In the genomic region with DNA sequence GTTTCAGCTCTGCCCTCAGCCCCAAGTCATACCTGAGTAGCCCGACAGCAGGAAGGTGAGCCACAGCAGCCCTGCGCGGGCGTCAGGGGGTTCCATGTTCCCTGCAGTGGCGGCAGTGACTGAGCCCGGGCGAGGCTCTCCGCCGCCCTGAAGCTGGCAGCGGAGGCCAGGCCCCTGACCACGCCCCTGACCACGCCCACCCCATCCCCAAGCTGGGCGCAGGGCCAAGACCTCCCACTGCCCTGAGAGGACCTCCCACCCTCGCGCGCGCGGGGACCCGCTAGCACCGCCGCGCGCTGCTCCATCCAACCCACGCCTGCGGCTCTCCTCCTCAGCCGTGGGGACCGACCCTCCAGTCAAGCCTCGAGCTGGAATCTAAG, we compare ENCODE assay signal across 8 mouse cellular contexts. TPM values are rescaled to one million over a fixed set of nuclear protein-coding genes. Genes with fewer than 3 reads are reported as not detected.
DNase-seq lines count a peak whose midpoint lies in the region; ATAC-seq and TF ChIP-seq lines count a peak whose summit lies in the region.
"Had no signal": no experiment of that assay in that cellular context is flagged by ENCODE, and none has a peak within 500 bp of the region (broad histone marks: within the 10 kb centered on the region; RNA-seq: fewer than 3 reads in every experiment).

No protein-coding gene starts in this region.

- peak overlapping the region; percentile 65 for H3K4me3 ChIP-seq in brown adipose tissue, adult 24 weeks (ENCODE audit: insufficient read depth, low read depth, low read length)
- peak overlapping the region; percentile 41 for H3K4me3 ChIP-seq in hindbrain, embryonic 15.5 days
- peak overlapping the region; percentile 60 for H3K4me3 ChIP-seq in limb, embryonic 10.5 days
- peak overlapping the region; percentile 38 for H3K4me3 ChIP-seq in midbrain, embryonic 12.5 days

- H3K9me3 ChIP-seq in hindbrain, embryonic 15.5 days, result no peaks in the 10 kb centered on the region
- H3K9me3 ChIP-seq in limb, embryonic 10.5 days (replicated peaks), result no peaks in the 10 kb centered on the region
- no peaks in the 10 kb centered on the region for H3K9me3 ChIP-seq in midbrain, embryonic 12.5 days

- ATAC-seq in Patski, result peak; percentile 34
- ATAC-seq in hindbrain, embryonic 15.5 days (ENCODE audit: low FRiP score, low read depth), result peak; percentile 71
- ATAC-seq in midbrain, embryonic 12.5 days (ENCODE audit: low FRiP score, low read depth), result peak; percentile 84

- H3K27ac ChIP-seq in brown adipose tissue, adult 24 weeks (replicated peaks; ENCODE audit: low read depth, low read length), result peak overlapping the region; percentile 56
- H3K27ac ChIP-seq in hindbrain, embryonic 15.5 days (replicated peaks), result no peak overlapping the region
- H3K27ac ChIP-seq in limb, embryonic 10.5 days, result peak overlapping the region; percentile 81
- no peak overlapping the region; the same call in 1 of the 2 replicates for H3K27ac ChIP-seq in midbrain, embryonic 12.5 days (replicated peaks)

- in situ Hi-C loops in Patski (cut with MboI; ENCODE audit: low pct_unique_long_range_greater_than_20kb), result no loop called here

- H3K27me3 ChIP-seq in Patski, result no peaks in the 10 kb centered on the region
- H3K27me3 ChIP-seq in hindbrain, embryonic 15.5 days, result peaks cover 29% of the 10 kb centered on the region
- peaks cover 40% of the 10 kb centered on the region for H3K27me3 ChIP-seq in limb, embryonic 10.5 days (ENCODE audit: low read depth, poor library complexity, severe bottlenecking)
- H3K27me3 ChIP-seq in midbrain, embryonic 12.5 days, result peaks cover 47% of the 10 kb centered on the region

- DNase-seq in Patski (ENCODE audit: low read depth, low spot score), result no peak
- DNase-seq in gastrocnemius, adult 8-10 months (ENCODE audit: low spot score in 2 of 2), result peak; percentile 33 to 58
- DNase-seq in limb, embryonic 10.5 days (ENCODE audit: low spot score), result peak; percentile 94
- peak; percentile 39 to 44 for DNase-seq in spleen, postnatal 36 days (ENCODE audit: low spot score in 2 of 2)

- no peaks in the 10 kb centered on the region for H3K36me3 ChIP-seq in hindbrain, embryonic 15.5 days
- no peaks in the 10 kb centered on the region for H3K36me3 ChIP-seq in limb, embryonic 10.5 days
- H3K36me3 ChIP-seq in midbrain, embryonic 12.5 days, result no peaks in the 10 kb centered on the region

- peaks cover 17% of the 10 kb centered on the region for H3K4me1 ChIP-seq in brown adipose tissue, adult 24 weeks (ENCODE audit: control insufficient read depth, insufficient read depth, insufficient read length, low read length)
- peaks cover 21% of the 10 kb centered on the region for H3K4me1 ChIP-seq in hindbrain, embryonic 15.5 days (replicated peaks)
- H3K4me1 ChIP-seq in limb, embryonic 10.5 days, result peaks cover 33% of the 10 kb centered on the region
- peaks cover 18% of the 10 kb centered on the region for H3K4me1 ChIP-seq in midbrain, embryonic 12.5 days

- peak overlapping the region; percentile 50 for H3K9ac ChIP-seq in hindbrain, embryonic 15.5 days
- peak overlapping the region; percentile 39 for H3K9ac ChIP-seq in midbrain, embryonic 12.5 days (replicated peaks)

- H3K4me2 ChIP-seq in hindbrain, embryonic 15.5 days, result peak overlapping the region; percentile 66
- peak overlapping the region; percentile 72 for H3K4me2 ChIP-seq in midbrain, embryonic 12.5 days (replicated peaks)

- CTCF ChIA-PET in Patski (lab: Charles Lee), result interaction anchor here (0.9 to 1.5 kb wide), 2 partner anchors 14 to 78 kb away, joined by 3 to 5 read pairs; no protein-coding TSS in a partner anchor

- POLR2A ChIA-PET in Patski (lab: Charles Lee), result interaction anchor here (1.3 kb wide), 1 partner anchor 19 kb away, joined by 3 read pairs; no protein-coding TSS in a partner anchor

- no peak for TF ChIP-seq CTCF in Patski (IDR thresholded peaks at IDR 0.05)

- under 1% methylated on average over 28 of the region's 28 CpGs for WGBS in hindbrain, embryonic 15.5 days
- under 1% methylated on average over 28 of the region's 28 CpGs for WGBS in limb, embryonic 10.5 days
- WGBS in midbrain, embryonic 12.5 days, result under 1% methylated on average over 28 of the region's 28 CpGs

RNA-seq across cellular contexts. Expression of a gene that starts 0.5 kb away (rescaled TPM):
- 70.3 TPM for polyA plus RNA-seq in Patski (2021)
- 7.6 and 20.8 TPM in 2 replicates for polyA plus RNA-seq in brown adipose tissue, adult 24 weeks (2012; ENCODE audit: insufficient read depth, insufficient read length, missing spikeins)
- total RNA-seq in gastrocnemius, adult 8-10 months (2022), result 10 to 100 TPM; 16.7 to 24.4 (median 18.0) TPM
- polyA plus RNA-seq in hindbrain, embryonic 15.5 days (2015; fragmentation: Nextera tagmentation; extraction: Ambion mirVana), result 20.0 and 20.7 TPM in 2 replicates
- 53.8 and 58.6 TPM in 2 replicates for polyA plus RNA-seq in limb, embryonic 10.5 days (2016; fragmentation: Nextera tagmentation; extraction: Ambion mirVana)
- 10.7 and 14.1 TPM in 2 replicates for polyA plus RNA-seq in midbrain, embryonic 12.5 days (2016; fragmentation: Nextera tagmentation; extraction: Ambion mirVana)

RNA-seq across cellular contexts. Expression of a gene that starts 20.1 kb away (rescaled TPM):
- 168 TPM for polyA plus RNA-seq in Patski (2021)
- 36.0 and 38.3 TPM in 2 replicates for polyA plus RNA-seq in brown adipose tissue, adult 24 weeks (2012; ENCODE audit: insufficient read depth, insufficient read length, missing spikeins)
- total RNA-seq in gastrocnemius, adult 8-10 months (2022), result 1 to 10 TPM; 1.0 to 1.8 (median 1.5) TPM
- polyA plus RNA-seq in hindbrain, embryonic 15.5 days (2015; fragmentation: Nextera tagmentation; extraction: Ambion mirVana), result 58.9 and 60.4 TPM in 2 replicates
- 78.1 and 87.9 TPM in 2 replicates for polyA plus RNA-seq in limb, embryonic 10.5 days (2016; fragmentation: Nextera tagmentation; extraction: Ambion mirVana)
- polyA plus RNA-seq in midbrain, embryonic 12.5 days (2016; fragmentation: Nextera tagmentation; extraction: Ambion mirVana), result 46.7 and 53.3 TPM in 2 replicates

RNA-seq across cellular contexts. Expression of a gene that starts 26.2 kb away (rescaled TPM):
- 0.15 TPM for polyA plus RNA-seq in Patski (2021)
- 1.6 TPM in 1 of 2 replicates, not detected in the other for polyA plus RNA-seq in brown adipose tissue, adult 24 weeks (2012; ENCODE audit: insufficient read depth, insufficient read length, missing spikeins)
- not detected for total RNA-seq in gastrocnemius, adult 8-10 months (2022)
- 0.37 TPM in 1 of 2 replicates, not detected in the other for polyA plus RNA-seq in hindbrain, embryonic 15.5 days (2015; fragmentation: Nextera tagmentation; extraction: Ambion mirVana)
- polyA plus RNA-seq in limb, embryonic 10.5 days (2016; fragmentation: Nextera tagmentation; extraction: Ambion mirVana), result 1.4 and 1.6 TPM in 2 replicates
- polyA plus RNA-seq in midbrain, embryonic 12.5 days (2016; fragmentation: Nextera tagmentation; extraction: Ambion mirVana), result 0.27 and 0.36 TPM in 2 replicates
- total RNA-seq: layer of hippocampus, postnatal 25 days had no signal

RNA-seq across cellular contexts. Expression of a gene that starts 52.2 kb away (rescaled TPM):
- polyA plus RNA-seq in Patski (2021), result 70.5 TPM
- 14.7 and 24.3 TPM in 2 replicates for polyA plus RNA-seq in brown adipose tissue, adult 24 weeks (2012; ENCODE audit: insufficient read depth, insufficient read length, missing spikeins)
- under 1 TPM; 0.58 to 0.62 (median 0.61) TPM for total RNA-seq in gastrocnemius, adult 8-10 months (2022)
- 0.92 and 1.4 TPM in 2 replicates for polyA plus RNA-seq in hindbrain, embryonic 15.5 days (2015; fragmentation: Nextera tagmentation; extraction: Ambion mirVana)
- polyA plus RNA-seq in limb, embryonic 10.5 days (2016; fragmentation: Nextera tagmentation; extraction: Ambion mirVana), result 0.82 and 1.2 TPM in 2 replicates
- polyA plus RNA-seq in midbrain, embryonic 12.5 days (2016; fragmentation: Nextera tagmentation; extraction: Ambion mirVana), result 0.52 and 0.64 TPM in 2 replicates

RNA-seq across cellular contexts. Expression of a gene that starts 55.1 kb away (rescaled TPM):
- 142 TPM for polyA plus RNA-seq in Patski (2021)
- polyA plus RNA-seq in brown adipose tissue, adult 24 weeks (2012; ENCODE audit: insufficient read depth, insufficient read length, missing spikeins), result 64.2 and 86.3 TPM in 2 replicates
- total RNA-seq in gastrocnemius, adult 8-10 months (2022), result 10 to 100 TPM; 44.3 to 48.3 (median 46.0) TPM
- 155 and 158 TPM in 2 replicates for polyA plus RNA-seq in hindbrain, embryonic 15.5 days (2015; fragmentation: Nextera tagmentation; extraction: Ambion mirVana)
- polyA plus RNA-seq in limb, embryonic 10.5 days (2016; fragmentation: Nextera tagmentation; extraction: Ambion mirVana), result 244 and 285 TPM in 2 replicates
- polyA plus RNA-seq in midbrain, embryonic 12.5 days (2016; fragmentation: Nextera tagmentation; extraction: Ambion mirVana), result 148 and 152 TPM in 2 replicates

Comparison
In these comparisons a context has a peak if more than half of its experiments do, and no peak if none do; other contexts are left out.
1. ATAC-seq: peak in every context shown above with its lines; median percentile 84 in midbrain, embryonic 12.5 days; 71 in hindbrain, embryonic 15.5 days; 34 in Patski.
2. H3K27ac ChIP-seq: peak in brown adipose tissue, adult 24 weeks (single experiment) and limb, embryonic 10.5 days (single experiment); none in hindbrain, embryonic 15.5 days (single experiment) and midbrain, embryonic 12.5 days (single experiment).
3. Peak in every context shown above with its lines, with median percentiles within 50 percentile points of each other: H3K4me3 ChIP-seq.